Mouse (Mus musculus): ENCODE measurements around the gene Pcdh9.

Gene Pcdh9

GRCm38 (mm10) chr14:93890519-93891370 lies at the start of gene Pcdh9:
Gene Pcdh9 (minus strand): TSS chr14:93890679.
- DNase-seq (ENCODE audit: low spot score in 2 of 2) = peak; percentile 25 to 65

- no peak for DNase-seq (ENCODE audit: low spot score in 2 of 2)
Measured at GRCm38 (mm10) chr14:93906928-93907327, 16.4 kb upstream of the Pcdh9 start.

GRCm38 (mm10) chr14:93898533-93898932 lies 8.1 kb upstream of the Pcdh9 start:
- no peak for DNase-seq (ENCODE audit: low spot score in 2 of 2)

- no peak for DNase-seq (ENCODE audit: low spot score in 2 of 2)
Measured at GRCm38 (mm10) chr14:93895131-93895530, 4.7 kb upstream of the Pcdh9 start.

- peak in 1 of 2 experiments; percentile 52 for DNase-seq (ENCODE audit: low spot score in 2 of 2)
Measured at GRCm38 (mm10) chr14:93891371-93891746, 880 bp upstream of the Pcdh9 start.

GRCm38 (mm10) chr14:93889839-93890518 lies 500 bp downstream of the Pcdh9 start:
- DNase-seq (ENCODE audit: low spot score in 2 of 2) = peak in 1 of 2 experiments; percentile 48

- no peak for DNase-seq (ENCODE audit: low spot score in 2 of 2)
Measured at GRCm38 (mm10) chr14:93889231-93889630, 1.2 kb downstream of the Pcdh9 start.

GRCm38 (mm10) chr14:93888346-93888745 lies 2.1 kb downstream of the Pcdh9 start:
- no peak for DNase-seq (ENCODE audit: low spot score in 2 of 2)

- DNase-seq (ENCODE audit: low spot score in 2 of 2) = no peak
Measured at GRCm38 (mm10) chr14:93887066-93887465, 3.4 kb downstream of the Pcdh9 start.

- DNase-seq (ENCODE audit: low spot score in 2 of 2) = no peak
Measured at GRCm38 (mm10) chr14:93885551-93886084, 4.9 kb downstream of the Pcdh9 start.

GRCm38 (mm10) chr14:93884467-93884866 lies 6.0 kb downstream of the Pcdh9 start:
- DNase-seq (ENCODE audit: low spot score in 2 of 2) = peak in 1 of 2 experiments; percentile 56

GRCm38 (mm10) chr14:93880071-93880470 lies 10.4 kb downstream of the Pcdh9 start:
- DNase-seq (ENCODE audit: low spot score in 2 of 2) = no peak

- DNase-seq (ENCODE audit: low spot score in 2 of 2) = no peak
Measured at GRCm38 (mm10) chr14:93875968-93876367, 14.5 kb downstream of the Pcdh9 start.

GRCm38 (mm10) chr14:93868211-93868610 lies 22.3 kb downstream of the Pcdh9 start:
- no peak for DNase-seq (ENCODE audit: low spot score in 2 of 2)

- no peak for DNase-seq (ENCODE audit: low spot score in 2 of 2)
Measured at GRCm38 (mm10) chr14:93858069-93858468, 32.4 kb downstream of the Pcdh9 start.

- DNase-seq (ENCODE audit: low spot score in 2 of 2) = no peak
Measured at GRCm38 (mm10) chr14:93846091-93846677, 44.3 kb downstream of the Pcdh9 start.

GRCm38 (mm10) chr14:93842686-93843288 lies 47.7 kb downstream of the Pcdh9 start:
- no peak for DNase-seq (ENCODE audit: low spot score in 2 of 2)

GRCm38 (mm10) chr14:93832511-93832910 lies 58.0 kb downstream of the Pcdh9 start:
- no peak for DNase-seq (ENCODE audit: low spot score in 2 of 2)

- DNase-seq (ENCODE audit: low spot score in 2 of 2) = no peak
Measured at GRCm38 (mm10) chr14:93827159-93827558, 63.3 kb downstream of the Pcdh9 start.

- DNase-seq (ENCODE audit: low spot score in 2 of 2) = no peak
Measured at GRCm38 (mm10) chr14:93826042-93826462, 64.4 kb downstream of the Pcdh9 start.

GRCm38 (mm10) chr14:93818845-93819244 lies 71.6 kb downstream of the Pcdh9 start:
- DNase-seq (ENCODE audit: low spot score in 2 of 2) = no peak

- no peak for DNase-seq (ENCODE audit: low spot score in 2 of 2)
Measured at GRCm38 (mm10) chr14:93817591-93817990, 72.9 kb downstream of the Pcdh9 start.
